Mouse (Mus musculus): ENCODE results near the gene Fgfr2.
"Not testable (repeated sequence)": the region's sequence is repeated elsewhere in the genome, so short reads cannot be mapped to it uniquely, and the experiment has no call there.

The Fgfr2 gene

GRCm38 (mm10) chr7:131257309-131257708 lies 1865.8 kb downstream of the Fgfr2 start:
- no peak for DNase-seq (ENCODE audit: low read depth in 1 of 2, low spot score in 2 of 2)

GRCm38 (mm10) chr7:131256841-131257240 lies 1866.3 kb downstream of the Fgfr2 start:
- no peak for DNase-seq (ENCODE audit: low read depth in 1 of 2, low spot score in 2 of 2)

- no peak for DNase-seq (ENCODE audit: low read depth in 1 of 2, low spot score in 2 of 2)
These were observed 1878.2 kb downstream of the Fgfr2 start for GRCm38 (mm10) chr7:131244993-131245392.

- DNase-seq (ENCODE audit: low read depth in 1 of 2, low spot score in 2 of 2) = no peak
These were observed 1887.1 kb downstream of the Fgfr2 start for GRCm38 (mm10) chr7:131236091-131236490.

GRCm38 (mm10) chr7:131223086-131223485 lies 1900.1 kb downstream of the Fgfr2 start:
- no peak for DNase-seq (ENCODE audit: low read depth in 1 of 2, low spot score in 2 of 2)

- no peak for DNase-seq (ENCODE audit: low read depth in 1 of 2, low spot score in 2 of 2)
These were observed 1935.2 kb downstream of the Fgfr2 start for GRCm38 (mm10) chr7:131187996-131188395.

- no peak for DNase-seq (ENCODE audit: low read depth in 1 of 2, low spot score in 2 of 2)
These were observed 1936.1 kb downstream of the Fgfr2 start for GRCm38 (mm10) chr7:131187047-131187446.

- DNase-seq (ENCODE audit: low read depth in 1 of 2, low spot score in 2 of 2) = no peak
These were observed 1938.8 kb downstream of the Fgfr2 start for GRCm38 (mm10) chr7:131184339-131184738.

- DNase-seq (ENCODE audit: low read depth in 1 of 2, low spot score in 2 of 2) = no peak
These were observed 1940.5 kb downstream of the Fgfr2 start for GRCm38 (mm10) chr7:131182685-131183084.

GRCm38 (mm10) chr7:131174121-131174520 lies 1949.0 kb downstream of the Fgfr2 start, which contains the start of gene 5430419D17Rik:
Gene 5430419D17Rik (plus strand): TSS chr7:131174402.
- no peak for DNase-seq (ENCODE audit: low read depth in 1 of 2, low spot score in 2 of 2)

GRCm38 (mm10) chr7:131169099-131169498 lies 1954.1 kb downstream of the Fgfr2 start:
- no peak for DNase-seq (ENCODE audit: low read depth in 1 of 2, low spot score in 2 of 2)

GRCm38 (mm10) chr7:131167771-131168170 lies 1955.4 kb downstream of the Fgfr2 start:
- DNase-seq (ENCODE audit: low read depth in 1 of 2, low spot score in 2 of 2) = no peak

- DNase-seq (ENCODE audit: low read depth in 1 of 2, low spot score in 2 of 2) = no peak
These were observed 1960.9 kb downstream of the Fgfr2 start for GRCm38 (mm10) chr7:131162251-131162650.

- no peak for DNase-seq (ENCODE audit: low read depth in 1 of 2, low spot score in 2 of 2)
These were observed 1970.1 kb downstream of the Fgfr2 start for GRCm38 (mm10) chr7:131153044-131153443.

- DNase-seq (ENCODE audit: low read depth in 1 of 2, low spot score in 2 of 2) = no peak
These were observed 1973.0 kb downstream of the Fgfr2 start for GRCm38 (mm10) chr7:131150179-131150578.

- DNase-seq (ENCODE audit: low read depth in 1 of 2, low spot score in 2 of 2) = no peak
These were observed 1976.9 kb downstream of the Fgfr2 start, which contains the start of gene 4933402N03Rik for GRCm38 (mm10) chr7:131146214-131146613. Gene 4933402N03Rik (minus strand): TSS chr7:131146314.

- DNase-seq (ENCODE audit: low read depth in 1 of 2, low spot score in 2 of 2) = no peak
These were observed 1990.0 kb downstream of the Fgfr2 start for GRCm38 (mm10) chr7:131133181-131133580.

GRCm38 (mm10) chr7:131130021-131130420 lies 1993.1 kb downstream of the Fgfr2 start:
- no peak for DNase-seq (ENCODE audit: low read depth in 1 of 2, low spot score in 2 of 2)

- no peak for DNase-seq (ENCODE audit: low read depth in 1 of 2, low spot score in 2 of 2)
These were observed 2000.8 kb downstream of the Fgfr2 start for GRCm38 (mm10) chr7:131122210-131122807.

GRCm38 (mm10) chr7:131114434-131114833 lies 2008.7 kb downstream of the Fgfr2 start:
- no peak for DNase-seq (ENCODE audit: low read depth in 1 of 2, low spot score in 2 of 2)

GRCm38 (mm10) chr7:131113676-131114075 lies 2009.5 kb downstream of the Fgfr2 start:
- no peak for DNase-seq (ENCODE audit: low read depth in 1 of 2, low spot score in 2 of 2)

GRCm38 (mm10) chr7:131112486-131112885 lies 2010.7 kb downstream of the Fgfr2 start:
- no peak for DNase-seq (ENCODE audit: low read depth in 1 of 2, low spot score in 2 of 2)

GRCm38 (mm10) chr7:131082403-131082802 lies 2040.7 kb downstream of the Fgfr2 start:
- not testable (repeated sequence) for DNase-seq (ENCODE audit: low read depth in 1 of 2, low spot score in 2 of 2)

All from monocyte, adult 2 months (primary cell).